ENCODE assay signal across 19 mouse cellular contexts in the genomic region with DNA sequence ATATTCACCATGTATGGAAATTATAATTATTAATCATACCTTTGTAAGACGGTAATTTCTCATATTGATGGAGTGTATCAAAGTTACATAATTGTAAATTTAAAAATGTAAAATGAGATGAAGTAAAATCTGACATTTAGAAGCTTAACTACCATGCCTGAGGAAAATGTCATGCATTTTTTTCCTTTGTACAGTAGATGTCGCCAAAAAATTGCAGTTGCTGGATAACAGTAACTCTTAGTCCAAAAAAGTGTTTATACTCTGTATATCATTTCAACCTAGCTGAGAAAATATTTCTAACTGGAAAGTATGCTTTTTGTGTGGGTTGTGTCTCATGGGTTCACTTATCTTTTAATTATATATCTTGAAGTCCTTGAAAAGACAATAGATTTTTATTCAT.
DNase-seq lines count a peak whose midpoint lies in the region; ATAC-seq and TF ChIP-seq lines count a peak whose summit lies in the region.
"Had no signal": no experiment of that assay in that cellular context is flagged by ENCODE, and none has a peak within 500 bp of the region (broad histone marks: within the 10 kb centered on the region; RNA-seq: fewer than 3 reads in every experiment).

No protein-coding gene starts in this region.

- H3K4me1 ChIP-seq in hindbrain, embryonic 14.5 days (replicated peaks; ENCODE audit: control insufficient read depth, insufficient read depth, low read length): no peaks in the 10 kb centered on the region
- no peaks in the 10 kb centered on the region for H3K4me1 ChIP-seq in hindbrain, embryonic 11.5 days (replicated peaks; ENCODE audit: control insufficient read depth, insufficient read depth, low read length)
- no peaks in the 10 kb centered on the region for H3K4me1 ChIP-seq in MEL (ENCODE audit: control insufficient read depth in 1 of 2, insufficient read depth in 2 of 2, low read length in 2 of 2)
- H3K4me1 ChIP-seq: forebrain, embryonic 12.5 days; heart, embryonic 12.5 days; liver, embryonic 12.5 days; lung, embryonic 15.5 days; midbrain, embryonic 13.5 days had no signal

- intact Hi-C loops in left cerebral cortex, postnatal 14 days (cut with DNase I): no loop called here
- intact Hi-C loops in left cerebral cortex, postnatal 10 days (cut with DNase I): no loop called here
- intact Hi-C loops in heart, postnatal 14 days (cut with DNase I): no loop called here

- no peak for ATAC-seq in hindbrain, embryonic 14.5 days (ENCODE audit: low FRiP score)
- no peak for ATAC-seq in hindbrain, embryonic 11.5 days (ENCODE audit: low FRiP score)
- ATAC-seq: inflammation-experienced regulatory T-cells, adult 6 months; liver, embryonic 12.5 days; midbrain, embryonic 13.5 days had no signal

- H3K9ac ChIP-seq in hindbrain, embryonic 14.5 days: no peak overlapping the region
- H3K9ac ChIP-seq in hindbrain, embryonic 11.5 days (ENCODE audit: low read depth, low read length): no peak overlapping the region
- no peak overlapping the region for H3K9ac ChIP-seq in MEL (ENCODE audit: control insufficient read depth, low read depth, low read length, poor library complexity, severe bottlenecking)
- H3K9ac ChIP-seq: forebrain, embryonic 12.5 days; heart, embryonic 12.5 days; liver, embryonic 12.5 days; lung, embryonic 15.5 days; midbrain, embryonic 13.5 days had no signal

- TF ChIP-seq POLR2A in MEL (IDR thresholded peaks at IDR 0.05; ENCODE audit: control insufficient read depth in 1 of 2, insufficient read depth in 1 of 2, low read depth in 1 of 2, low read length in 2 of 2, poor library complexity in 1 of 2): no peak

- H3K27me3 ChIP-seq in hindbrain, embryonic 14.5 days (ENCODE audit: control insufficient read depth, insufficient read depth, low read length): no peaks in the 10 kb centered on the region
- no peaks in the 10 kb centered on the region for H3K27me3 ChIP-seq in hindbrain, embryonic 11.5 days (ENCODE audit: control insufficient read depth, insufficient read depth, low read length)
- no peaks in the 10 kb centered on the region for H3K27me3 ChIP-seq in MEL (ENCODE audit: control insufficient read depth in 1 of 2, insufficient read depth in 2 of 2, low read length in 2 of 2)
- H3K27me3 ChIP-seq: forebrain, embryonic 12.5 days; heart, embryonic 12.5 days; liver, embryonic 12.5 days; lung, embryonic 15.5 days; midbrain, embryonic 13.5 days had no signal

- no peak for TF ChIP-seq EP300 in MEL (IDR thresholded peaks at IDR 0.05; ENCODE audit: low read depth in 1 of 2, low read length in 2 of 2)

- H3K36me3 ChIP-seq in hindbrain, embryonic 14.5 days (replicated peaks; ENCODE audit: control insufficient read depth, insufficient read depth): no peaks in the 10 kb centered on the region
- no peaks in the 10 kb centered on the region for H3K36me3 ChIP-seq in hindbrain, embryonic 11.5 days (ENCODE audit: control insufficient read depth, insufficient read depth, low read length)
- H3K36me3 ChIP-seq in MEL (ENCODE audit: control insufficient read depth in 1 of 2, insufficient read depth in 2 of 2, low read length in 2 of 2): no peaks in the 10 kb centered on the region
- H3K36me3 ChIP-seq: forebrain, embryonic 12.5 days; G1E; heart, embryonic 12.5 days; liver, embryonic 12.5 days; lung, embryonic 15.5 days; midbrain, embryonic 13.5 days had no signal

- peak; percentile 24 for DNase-seq in hindbrain, embryonic 14.5 days (ENCODE audit: low spot score)
- no peak for DNase-seq in hindbrain, embryonic 11.5 days (ENCODE audit: low spot score)
- peak; percentile 4 to 8 for DNase-seq in left cerebral cortex, postnatal 14 days (ENCODE audit: low spot score in 2 of 2)
- no peak for DNase-seq in left cerebral cortex, postnatal 10 days (ENCODE audit: extremely low spot score in 1 of 2, low spot score in 2 of 2)
- DNase-seq in MEL (ENCODE audit: low read depth, low spot score): peak; percentile 2
- peak; percentile 10 for DNase-seq in brain, embryonic 18.5 days (ENCODE audit: low read depth, low spot score)
- DNase-seq in heart, postnatal 14 days: no peak
- DNase-seq: adrenal gland, postnatal 14 days; cerebellum, adult 9-11 months; heart, postnatal 36 days; kidney, postnatal 10 days; layer of hippocampus, adult 9-11 months had no signal

- H3K79me2 ChIP-seq in MEL (ENCODE audit: control insufficient read depth, insufficient read depth, low read length, poor library complexity): no peaks in the 10 kb centered on the region

- H3K27ac ChIP-seq in hindbrain, embryonic 14.5 days: no peak overlapping the region
- no peak overlapping the region for H3K27ac ChIP-seq in hindbrain, embryonic 11.5 days (ENCODE audit: low read depth, low read length)
- H3K27ac ChIP-seq in MEL (ENCODE audit: control insufficient read depth, low read depth, low read length): no peak overlapping the region
- H3K27ac ChIP-seq: forebrain, embryonic 12.5 days; liver, embryonic 12.5 days; lung, embryonic 15.5 days; midbrain, embryonic 13.5 days had no signal

- TF ChIP-seq CTCF in MEL (IDR thresholded peaks at IDR 0.05 in 2 of 3, conservative IDR thresholded peaks at IDR 0.05 in 1 of 3; ENCODE audit: control insufficient read depth in 1 of 3, insufficient read depth in 1 of 3, low read depth in 2 of 3, low read length in 3 of 3, poor library complexity in 1 of 3, severe bottlenecking in 1 of 3): peak in 1 of 3 experiments; percentile 44; a peak in 2 of 6 replicates

- no peak overlapping the region for H3K4me3 ChIP-seq in hindbrain, embryonic 14.5 days (replicated peaks; ENCODE audit: low read length)
- H3K4me3 ChIP-seq in hindbrain, embryonic 11.5 days (ENCODE audit: low read depth, low read length): no peak overlapping the region
- no peak overlapping the region for H3K4me3 ChIP-seq in MEL (ENCODE audit: control insufficient read depth in 1 of 2, insufficient read depth in 1 of 2, low read depth in 2 of 2, low read length in 2 of 2)
- H3K4me3 ChIP-seq: forebrain, embryonic 12.5 days; heart, embryonic 12.5 days; liver, embryonic 12.5 days; lung, embryonic 15.5 days; midbrain, embryonic 13.5 days had no signal

- H3K4me2 ChIP-seq in hindbrain, embryonic 14.5 days (replicated peaks): no peak overlapping the region
- no peak overlapping the region for H3K4me2 ChIP-seq in hindbrain, embryonic 11.5 days (replicated peaks; ENCODE audit: low read depth, low read length)
- H3K4me2 ChIP-seq: forebrain, embryonic 12.5 days; heart, embryonic 12.5 days; liver, embryonic 12.5 days; lung, embryonic 15.5 days; midbrain, embryonic 13.5 days had no signal

- 63% methylated on average over 2 of the region's 2 CpGs for WGBS in hindbrain, embryonic 14.5 days
- WGBS in hindbrain, embryonic 11.5 days: 76% methylated on average over 2 of the region's 2 CpGs

- H3K9me3 ChIP-seq in hindbrain, embryonic 14.5 days (ENCODE audit: control insufficient read depth, low read length): no peaks in the 10 kb centered on the region
- H3K9me3 ChIP-seq in hindbrain, embryonic 11.5 days (ENCODE audit: control insufficient read depth, low read length): no peaks in the 10 kb centered on the region
- no peaks in the 10 kb centered on the region for H3K9me3 ChIP-seq in MEL (replicated peaks; ENCODE audit: insufficient read depth, low read length)
- H3K9me3 ChIP-seq: forebrain, embryonic 12.5 days; G1E; heart, embryonic 12.5 days; liver, embryonic 12.5 days; lung, embryonic 15.5 days; midbrain, embryonic 13.5 days had no signal

- TF ChIP-seq RAD21 in MEL (IDR thresholded peaks at IDR 0.05; ENCODE audit: low read depth, low read length): peak; percentile 56

TF ChIP-seq in MEL, 35 proteins besides CTCF, POLR2A, EP300 and RAD21:
- TF ChIP-seq SMC3 (IDR thresholded peaks at IDR 0.05; ENCODE audit: low read depth, low read length) (peak; percentile 34), MEF2A (IDR thresholded peaks at IDR 0.05; ENCODE audit: extremely low read depth, insufficient replicate concordance, low read depth, low read length, poor library complexity, severe bottlenecking) (no peak), USF2 (IDR thresholded peaks at IDR 0.05; ENCODE audit: borderline replicate concordance in 1 of 2, insufficient read depth in 1 of 2, low read depth in 1 of 2, low read length in 2 of 2) (no peak), MAZ (IDR thresholded peaks at IDR 0.05; ENCODE audit: low read depth, low read length) (no peak), ETS1 (IDR thresholded peaks at IDR 0.05; ENCODE audit: low read depth, low read length) (no peak), CHD2 (IDR thresholded peaks at IDR 0.05; ENCODE audit: low read length) (no peak), GABPA (IDR thresholded peaks at IDR 0.05; ENCODE audit: low read depth, low read length) (no peak), ZC3H11A (IDR thresholded peaks at IDR 0.05; ENCODE audit: low read depth, low read length) (peak; percentile 33; the same call in 1 of the 2 replicates)

Comparison
In these comparisons a context has a peak if more than half of its experiments do, and no peak if none do; other contexts are left out.
1. DNase-seq: peak in hindbrain, embryonic 14.5 days (single experiment), left cerebral cortex, postnatal 14 days (2 of 2), MEL (single experiment) and brain, embryonic 18.5 days (single experiment); none in hindbrain, embryonic 11.5 days (single experiment), left cerebral cortex, postnatal 10 days (0 of 2) and heart, postnatal 14 days (0 of 2).